Mouse (Mus musculus) layer of hippocampus, postnatal 14 days (tissue): Measurements from ENCODE around the gene Rpl6. TPM values are rescaled to one million over a fixed set of nuclear protein-coding genes. Genes with fewer than 3 reads are reported as not detected.

ENCODE experiments used
- DNase-seq, 2 experiments: peaks; one replicate each; pipeline ENCODE4 v3.0.0; 2021 to 2022; ENCODE audit warnings: low spot score in 2 of 2, mixed read lengths in 1 of 2
- long read RNA-seq, 2 experiments: library from polyadenylated mRNA; stranded (forward); transcript quantifications; one replicate each; pipeline ENCODE4 v2.0.0; 2021
- total RNA-seq, 2 experiments: library from RNA; stranded (reverse); gene quantifications; 2 replicates each; pipeline ENCODE4 v1.2.3; 2021

Rpl6 gene
- 100 to 1,000 TPM; 457 to 460 TPM for total RNA-seq
- long read RNA-seq, experiment 1, transcript Rpl6-201 (7 exons, 1,270 nt), result major isoform, 147 of 192 reads
- long read RNA-seq, experiment 1, partial matches to known transcripts, result 39 of 192 reads
- long read RNA-seq, experiment 1, other reads (novel, unspliced or antisense), result 4 of 192 reads
- long read RNA-seq, experiment 2, transcript Rpl6-201 (7 exons, 1,270 nt), result major isoform, 329 of 404 reads
- long read RNA-seq, experiment 2, partial matches to known transcripts, result 63 of 404 reads
- long read RNA-seq, experiment 2, other reads (novel, unspliced or antisense), result 8 of 404 reads

DNA sequence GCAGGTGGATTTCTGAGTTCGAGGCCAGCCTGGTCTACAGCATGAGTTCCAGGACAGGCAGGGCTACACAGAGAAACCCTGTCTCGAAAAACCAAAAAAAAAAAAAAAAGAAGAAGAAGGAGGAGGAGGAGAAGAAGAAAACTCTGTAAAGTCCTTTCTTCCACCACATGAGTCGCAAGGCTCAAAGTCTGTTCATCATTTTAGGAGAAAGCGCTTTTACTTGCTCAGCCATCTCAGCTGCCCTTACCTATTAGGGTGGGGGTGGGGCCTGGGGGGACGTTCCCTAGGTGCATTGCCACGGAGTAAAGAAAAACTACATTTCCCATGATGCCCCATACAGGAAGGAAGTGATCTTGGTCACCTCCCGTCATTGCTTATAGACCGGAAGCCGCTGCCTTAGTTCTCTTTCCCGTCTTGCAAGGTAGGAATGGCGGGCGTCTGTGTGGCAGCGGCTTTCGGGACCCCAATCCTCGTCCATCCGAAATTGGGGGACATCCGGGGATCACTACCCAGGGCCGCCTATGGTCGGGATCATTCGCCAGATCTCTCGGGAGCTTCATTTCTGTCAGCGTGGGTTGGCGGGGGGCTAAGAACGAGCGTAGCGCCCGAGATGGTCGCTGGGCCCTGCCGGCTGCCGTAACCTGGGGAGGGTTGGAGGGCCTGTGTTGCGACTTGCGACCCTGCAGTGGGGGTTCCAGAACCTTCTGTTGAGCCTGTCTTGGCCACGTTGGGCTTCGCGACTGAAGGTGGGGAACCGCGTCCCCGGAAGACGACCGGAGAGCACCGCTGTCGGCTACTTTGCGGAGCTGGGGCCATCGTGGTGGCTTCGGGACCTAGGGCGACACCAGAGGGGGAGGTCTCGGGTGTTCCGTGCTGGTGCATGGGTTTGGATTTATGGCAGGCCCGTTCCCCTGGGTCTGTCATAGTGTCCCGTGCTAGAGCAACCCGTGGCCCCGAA lies at the start of gene Rpl6:
Rpl6 (plus strand) TSS at position 350 of the 958 bp plus-strand sequence.
- DNase-seq, result peak; percentile 86 to 92

DNA sequence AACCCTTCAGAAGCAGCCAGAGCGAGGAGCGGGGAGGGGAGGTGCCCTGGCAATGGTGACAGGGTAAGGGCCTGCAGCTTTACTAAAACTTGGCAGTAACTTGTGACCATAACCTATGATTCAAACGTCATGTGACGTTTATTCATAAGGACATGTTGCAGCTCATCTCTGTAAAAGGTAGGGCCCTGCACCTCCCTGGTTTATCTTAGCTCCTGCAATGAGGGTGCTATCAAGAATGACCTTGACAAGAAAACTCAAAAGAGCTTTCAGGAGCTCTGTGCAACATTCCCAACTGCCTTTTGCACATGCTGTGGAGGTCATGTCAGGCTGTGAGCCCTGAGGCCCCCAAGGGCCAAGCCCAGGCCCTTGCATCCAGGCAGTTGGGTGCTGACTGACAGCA lies 48.2 kb upstream of the Rpl6 start:
- no peak for DNase-seq

DNA sequence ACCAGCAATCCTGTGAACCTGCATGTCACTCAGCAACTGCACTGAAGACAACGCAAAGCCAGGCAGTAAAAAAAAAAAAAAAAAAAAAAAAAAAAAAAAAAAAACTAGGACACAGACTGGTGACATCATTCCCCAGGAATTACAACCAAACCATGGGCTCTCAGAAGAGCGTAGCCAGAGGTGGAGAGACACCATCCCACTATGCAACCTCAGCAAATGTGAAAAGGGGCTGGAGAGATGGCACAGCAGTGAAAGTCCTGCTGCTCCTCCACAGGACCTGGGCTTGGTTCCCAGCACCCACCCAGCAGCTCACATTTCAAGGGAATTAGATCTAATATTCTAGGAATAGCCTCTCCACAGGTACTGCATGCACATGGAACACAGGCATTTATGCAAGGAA lies 47.3 kb upstream of the Rpl6 start:
- DNase-seq, result no peak

DNA sequence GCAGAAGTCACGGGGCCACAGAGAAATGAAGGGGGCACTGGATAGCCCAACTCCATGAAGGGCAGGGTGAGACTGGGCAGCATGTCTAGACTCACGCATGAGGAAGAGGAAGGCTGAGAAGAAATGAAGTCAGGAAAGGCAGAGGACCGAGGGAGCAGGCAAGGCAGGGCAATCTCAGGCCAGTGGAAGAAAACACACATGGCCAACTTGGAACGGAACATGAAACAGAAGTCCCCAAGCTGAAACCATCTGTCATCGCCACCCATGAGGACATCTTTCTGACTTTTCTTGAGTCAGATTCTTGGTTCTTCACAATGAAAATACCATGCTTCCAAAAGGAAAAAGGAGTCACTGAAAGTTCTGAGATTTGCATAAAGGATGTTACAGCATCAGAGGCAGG lies 46.8 kb upstream of the Rpl6 start:
- DNase-seq, result no peak

DNA sequence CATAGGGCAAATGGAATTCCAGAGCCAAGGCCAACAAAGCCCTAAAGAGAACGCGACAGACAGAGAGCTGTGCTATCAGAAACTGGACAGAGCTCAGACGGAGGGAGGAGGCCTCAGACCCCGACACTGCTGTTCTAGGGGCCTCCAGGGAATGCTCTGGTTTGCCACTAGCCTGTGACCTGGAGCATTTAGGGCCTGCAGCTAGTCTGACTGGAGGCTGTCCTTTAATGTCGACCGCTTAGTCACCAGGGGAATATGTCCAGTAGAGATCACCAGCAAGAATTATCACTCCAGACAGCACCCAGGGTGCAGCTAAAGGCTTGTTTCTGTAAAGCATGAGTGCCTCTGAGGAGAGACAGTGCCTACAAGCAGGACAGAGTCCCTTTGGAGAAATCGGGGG lies 45.3 kb upstream of the Rpl6 start:
- DNase-seq, result no peak

DNA sequence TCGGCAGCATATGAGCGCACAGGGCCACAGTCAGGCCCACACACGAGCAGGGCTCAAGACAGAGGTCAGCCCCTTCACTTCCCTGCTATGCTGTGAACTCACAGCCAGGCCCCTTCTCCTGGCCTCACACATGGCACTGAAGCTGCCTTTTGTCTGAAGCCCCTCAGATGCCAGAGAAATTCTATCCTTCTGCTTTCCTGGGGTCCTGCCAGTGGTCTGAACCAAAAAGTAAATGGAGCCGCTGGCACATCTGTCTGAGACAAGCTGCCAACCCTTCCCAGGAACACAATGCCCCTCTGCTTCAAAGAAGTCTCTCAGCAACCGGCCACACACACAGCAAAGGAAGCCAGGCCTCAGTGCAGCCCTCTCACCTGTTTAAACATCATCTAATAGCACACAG lies 42.0 kb upstream of the Rpl6 start:
- DNase-seq, result peak in 1 of 2 experiments; percentile 39

DNA sequence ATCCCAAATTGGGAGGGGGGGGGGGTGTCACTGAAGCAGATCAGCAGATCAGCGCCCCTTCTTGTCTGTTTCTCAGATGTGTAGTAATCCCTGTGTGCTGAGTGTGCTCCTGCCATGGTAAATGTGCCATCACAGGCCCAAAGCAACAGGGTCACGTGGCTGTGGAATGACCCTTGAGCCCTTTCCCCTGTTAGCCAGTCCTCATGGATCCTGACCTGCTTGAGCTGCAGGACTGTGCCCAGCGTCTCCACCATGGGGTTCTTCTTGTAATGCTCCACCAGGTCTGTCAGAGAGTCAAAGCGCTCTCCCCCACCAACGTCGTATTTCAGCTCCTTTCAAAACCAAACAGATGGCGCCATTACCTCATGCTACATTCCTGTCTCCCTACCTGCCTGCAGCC lies 41.4 kb upstream of the Rpl6 start:
- DNase-seq, result no peak

DNA sequence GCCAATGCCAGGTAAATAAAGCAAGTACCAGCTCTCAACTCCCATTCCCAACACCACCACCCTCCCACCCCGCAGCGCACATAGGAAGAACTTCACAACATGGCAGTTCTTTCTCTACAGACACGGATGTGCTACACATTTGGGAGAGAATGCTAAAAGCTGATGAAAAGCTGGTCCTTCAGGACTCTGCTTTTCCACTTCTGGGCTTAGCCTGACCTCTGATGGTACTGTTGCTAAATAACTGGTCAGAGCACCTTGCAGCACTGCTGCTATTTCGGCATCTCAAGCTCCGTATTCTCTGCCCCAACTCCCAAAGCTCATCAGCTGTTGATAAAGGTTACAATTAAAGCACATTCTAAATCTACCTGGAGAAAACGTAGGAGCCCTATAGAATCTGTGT lies 37.4 kb upstream of the Rpl6 start:
- DNase-seq, result no peak

DNA sequence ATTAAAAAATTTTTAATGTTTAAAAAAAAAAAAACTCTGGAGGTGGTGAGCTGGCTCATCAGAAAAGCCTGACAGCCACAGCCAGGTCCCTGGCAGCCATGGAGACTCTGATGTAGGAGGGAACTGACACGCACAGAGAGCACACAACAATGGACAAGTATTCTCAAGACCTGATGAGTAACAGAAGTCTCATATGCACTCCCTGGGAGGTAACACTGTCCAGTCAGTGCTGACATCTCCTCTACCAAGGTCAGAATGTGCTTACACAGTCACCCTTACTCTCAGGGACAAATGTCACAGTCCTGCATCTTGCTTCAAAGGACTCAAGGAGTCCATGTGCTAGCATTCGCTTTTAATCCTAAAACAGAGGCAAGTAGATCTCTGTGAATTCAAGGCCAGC lies 34.7 kb upstream of the Rpl6 start:
- no peak for DNase-seq

DNA sequence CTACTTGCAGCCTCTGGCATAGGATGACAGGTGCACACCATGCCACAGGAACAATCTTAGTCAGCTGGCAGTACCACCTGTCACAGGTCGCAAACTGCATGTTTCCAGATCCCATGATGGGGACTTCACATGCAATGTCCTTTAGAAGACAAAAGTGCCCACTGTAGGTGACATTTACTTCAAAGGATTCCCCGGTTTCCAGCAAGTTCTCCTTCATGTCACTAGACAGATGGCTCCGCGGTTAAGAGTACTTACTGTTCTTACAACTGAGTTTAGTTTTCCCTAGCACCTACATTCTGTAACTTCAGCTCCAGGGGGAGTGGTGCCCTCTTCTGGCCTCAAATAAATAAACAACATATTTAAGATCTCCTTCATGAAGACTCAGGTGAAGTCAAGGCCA lies 31.4 kb upstream of the Rpl6 start:
- peak in 1 of 2 experiments; percentile 35 for DNase-seq

DNA sequence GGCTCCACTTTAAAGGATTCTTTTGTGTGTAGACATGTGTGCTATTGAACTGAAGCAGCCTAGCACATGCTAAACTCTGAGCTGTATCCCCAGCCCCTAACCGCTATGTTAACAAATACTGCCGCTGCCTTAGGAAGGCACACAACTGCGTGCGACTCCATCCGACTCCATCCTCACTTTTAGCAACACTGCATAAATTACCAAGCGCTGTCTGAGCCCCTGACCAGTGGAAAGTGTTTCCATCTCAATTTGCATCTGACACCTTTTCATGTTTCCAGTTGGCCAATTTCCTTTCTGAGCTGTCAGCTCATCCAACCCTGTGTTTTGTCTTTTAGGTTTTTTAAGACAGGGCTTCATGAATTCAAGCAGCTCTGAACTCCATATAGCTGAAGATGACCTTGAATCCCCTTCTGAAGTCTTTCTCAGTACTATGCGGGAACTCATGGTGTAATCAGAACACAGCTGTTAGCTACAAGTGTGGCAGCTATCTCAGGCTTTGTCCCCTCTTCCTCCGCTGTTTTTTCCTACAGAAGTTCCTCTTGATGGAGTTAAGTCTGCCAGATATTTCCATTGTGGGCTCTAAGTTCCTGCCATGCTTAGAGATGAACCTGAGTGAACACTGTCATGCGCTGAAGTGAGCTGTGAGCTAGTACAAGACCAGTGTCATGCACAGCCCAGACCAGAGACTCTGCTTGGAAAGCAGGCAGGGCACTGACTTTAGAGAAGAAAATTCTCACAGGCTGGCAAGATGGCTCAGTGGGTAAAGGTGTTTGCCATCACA lies 25.0 kb upstream of the Rpl6 start:
- DNase-seq, result no peak

DNA sequence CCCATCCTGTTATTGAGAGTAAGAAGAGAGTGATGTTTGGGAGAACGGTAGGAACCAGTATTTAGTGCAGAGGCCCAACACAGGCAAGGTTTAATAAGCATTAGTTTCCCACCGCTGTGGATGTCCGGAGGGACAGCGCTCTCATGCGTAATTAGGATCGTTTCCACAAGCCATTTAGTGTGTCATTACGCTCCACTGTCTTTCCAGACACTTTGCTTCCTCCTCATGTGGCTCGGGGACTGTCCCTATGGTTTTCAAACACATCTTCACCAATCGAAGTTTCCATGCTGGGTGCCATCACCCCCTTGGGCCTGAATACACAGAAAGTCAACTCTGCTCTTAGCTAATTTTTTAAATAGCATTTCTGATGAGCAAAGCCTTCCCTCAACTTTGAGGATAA lies 21.0 kb upstream of the Rpl6 start:
- DNase-seq, result no peak

DNA sequence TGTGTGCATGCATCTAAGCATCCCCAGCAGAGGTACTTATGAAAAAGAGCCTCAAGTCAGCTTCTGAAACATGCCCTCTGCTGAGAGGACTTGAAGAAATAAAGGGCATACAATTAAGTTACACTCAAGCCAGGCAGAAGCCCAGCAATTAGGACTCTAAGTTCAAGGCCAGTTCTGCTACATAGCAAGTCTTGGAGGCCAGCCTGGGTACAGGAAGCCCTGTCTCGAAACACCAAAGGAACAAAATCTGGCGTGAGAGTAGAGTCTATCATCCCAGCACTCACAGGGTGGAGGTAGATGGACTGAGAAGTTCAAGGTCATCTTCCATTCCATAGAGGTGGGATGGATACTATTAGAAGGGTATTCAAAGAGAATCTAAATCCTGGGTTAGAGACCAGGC lies 19.9 kb upstream of the Rpl6 start:
- DNase-seq, result no peak

DNA sequence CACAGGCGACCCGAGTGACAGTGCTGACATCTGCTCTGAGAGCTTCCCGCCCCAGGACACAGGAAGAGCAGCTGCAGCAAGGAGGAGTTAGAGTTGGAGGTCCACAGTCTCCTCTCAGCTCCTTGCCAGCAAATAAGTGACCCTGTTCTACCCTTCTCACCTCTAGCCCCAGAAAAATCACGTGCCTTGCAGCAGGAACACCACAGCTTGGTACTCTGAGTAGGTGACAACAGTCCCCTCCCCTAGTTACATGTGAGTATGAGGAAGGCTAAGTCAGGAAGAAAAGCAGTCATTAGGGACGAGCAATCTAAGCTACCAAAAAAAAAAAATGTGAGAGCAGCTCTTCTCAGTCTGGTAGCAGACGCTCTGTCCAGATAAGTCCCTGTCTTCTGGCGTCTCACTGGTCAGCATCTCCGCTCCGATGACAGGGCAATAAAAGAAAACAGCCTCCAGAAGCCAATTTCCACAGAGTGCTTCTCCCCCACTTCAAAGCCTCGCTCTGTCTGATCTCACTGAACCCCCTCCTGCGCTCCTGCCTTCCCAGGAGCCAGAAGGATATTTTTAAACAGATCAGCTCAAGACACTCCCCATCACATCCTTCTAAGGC lies 19.2 kb upstream of the Rpl6 start:
- no peak for DNase-seq

DNA sequence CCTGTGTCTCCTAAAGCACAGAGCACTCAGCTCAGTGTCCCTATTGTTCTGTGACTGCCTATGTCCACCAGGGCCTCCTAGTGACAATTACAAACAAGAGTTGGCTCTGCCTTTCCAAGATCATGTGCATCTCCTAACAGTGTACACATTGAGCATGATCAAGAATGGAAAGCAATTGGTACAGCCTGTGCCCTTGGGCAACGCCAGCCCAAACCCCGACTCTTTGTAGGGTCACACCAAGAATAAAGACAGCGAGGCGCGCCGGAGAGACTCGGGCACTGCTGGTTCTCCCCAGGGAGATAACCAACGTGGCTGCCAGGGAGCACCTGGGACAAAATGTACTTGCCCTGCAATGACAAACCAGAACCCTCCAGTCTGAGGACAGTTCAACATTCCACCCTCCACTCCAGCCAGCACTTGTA lies 16.7 kb upstream of the Rpl6 start:
- DNase-seq, result no peak

DNA sequence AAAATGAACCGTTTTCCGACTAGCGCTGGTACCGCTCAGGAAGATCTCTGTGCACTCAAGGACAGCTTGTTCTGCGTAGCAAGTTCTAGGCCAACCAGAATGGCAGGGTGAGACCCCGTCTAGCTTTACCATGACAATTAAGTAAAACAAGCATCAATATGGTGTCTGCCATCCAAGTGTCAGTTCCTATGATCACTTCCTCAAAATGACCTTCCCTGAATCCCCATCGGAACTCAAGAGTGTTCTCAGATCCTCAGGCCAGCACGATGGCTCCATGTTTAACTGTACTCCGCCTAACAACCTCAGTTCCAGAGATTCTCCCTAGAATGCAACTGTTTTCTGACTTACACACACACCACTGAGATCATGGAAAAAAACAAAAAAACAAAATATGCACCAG lies 16.0 kb upstream of the Rpl6 start:
- no peak for DNase-seq

DNA sequence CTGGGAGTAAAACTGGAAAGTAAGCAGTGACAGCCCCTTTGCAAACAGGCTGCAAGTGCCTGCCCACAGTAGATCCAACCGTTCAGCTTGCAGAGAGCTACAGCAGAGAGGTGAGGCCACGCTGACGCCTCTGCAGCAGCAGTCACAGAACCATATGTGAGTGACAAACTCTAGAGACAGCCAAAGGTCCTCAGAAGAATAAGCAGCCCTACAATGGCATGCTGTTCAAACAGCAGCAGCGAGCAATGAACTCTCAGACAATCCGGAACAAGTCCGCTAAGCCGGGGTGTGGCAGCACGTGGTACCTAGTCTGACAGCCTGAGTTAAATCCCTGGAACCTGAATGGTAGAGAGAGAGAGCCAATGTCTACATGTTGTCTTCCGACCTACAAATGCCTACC lies 15.1 kb upstream of the Rpl6 start:
- no peak for DNase-seq

DNA sequence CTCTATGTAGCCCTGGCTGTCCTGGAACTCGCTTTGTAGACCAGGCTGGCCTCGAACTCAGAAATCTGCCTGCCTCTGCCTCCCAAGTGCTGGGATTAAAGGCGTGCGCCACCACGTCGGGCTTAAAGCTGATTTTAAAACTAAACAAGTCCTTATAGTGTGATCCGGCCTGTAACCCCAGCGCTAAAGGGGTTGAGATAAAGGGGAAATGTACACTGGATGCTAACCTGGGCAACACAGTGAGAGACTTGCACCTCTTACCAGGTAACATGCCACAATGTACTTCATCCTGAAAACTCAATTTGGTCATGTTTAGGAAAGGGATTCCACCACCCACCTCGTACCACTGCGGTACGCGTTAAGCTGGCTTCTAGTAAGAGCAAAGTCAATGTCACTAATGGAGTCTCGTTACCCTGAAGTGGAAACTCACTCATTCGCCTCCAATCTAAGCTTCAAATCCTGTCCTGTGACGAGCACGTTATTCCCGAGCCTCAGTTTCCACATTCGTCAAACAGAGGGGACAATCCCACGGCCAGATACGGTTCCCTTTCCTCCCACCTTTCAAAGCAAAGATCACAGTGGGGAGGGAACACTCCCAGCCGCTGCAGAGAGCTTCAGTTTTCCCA lies 14.0 kb upstream of the Rpl6 start:
- no peak for DNase-seq

DNA sequence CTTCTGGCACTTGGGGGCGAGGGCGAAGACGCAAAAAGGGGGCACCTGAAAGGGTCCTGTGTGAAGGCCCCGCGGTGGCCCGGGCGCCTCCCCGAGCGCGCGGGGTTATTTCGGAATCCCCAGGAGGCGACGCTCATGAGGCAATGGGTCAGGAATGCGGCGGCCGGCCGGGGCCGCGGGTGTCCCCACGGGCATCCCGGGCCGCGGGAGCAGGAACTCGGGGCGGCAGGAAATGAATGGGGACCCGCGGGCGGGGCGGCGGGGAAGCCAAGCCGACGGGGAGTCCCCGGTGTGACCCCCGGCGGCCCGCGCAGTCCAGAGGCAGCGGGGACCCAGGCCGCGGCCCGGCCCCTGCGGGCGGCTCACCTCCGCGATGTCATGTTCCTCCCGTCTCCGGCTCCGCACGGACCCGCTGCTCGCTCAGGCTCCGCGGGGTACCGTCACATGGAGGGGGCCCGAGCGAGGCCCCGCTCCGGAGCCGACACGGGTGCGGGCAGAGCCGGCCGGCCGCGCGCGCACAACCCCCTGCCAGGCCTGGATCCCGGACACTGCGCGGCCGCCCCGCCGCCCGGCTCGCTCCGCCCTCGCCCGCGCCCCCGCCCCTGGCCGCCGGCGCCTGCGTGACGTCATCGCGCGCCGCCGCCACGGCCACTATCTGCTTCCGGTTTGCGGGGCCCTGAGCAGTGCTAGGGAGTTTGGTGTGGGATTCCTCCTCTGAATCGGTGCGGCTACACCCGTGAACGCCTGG lies 13.3 kb upstream of the Rpl6 start, which contains the start of gene Ptpn11:
Ptpn11 (minus strand) TSS at position 562 of the 748 bp plus-strand sequence.
- peak; percentile 74 to 83 for DNase-seq

DNA sequence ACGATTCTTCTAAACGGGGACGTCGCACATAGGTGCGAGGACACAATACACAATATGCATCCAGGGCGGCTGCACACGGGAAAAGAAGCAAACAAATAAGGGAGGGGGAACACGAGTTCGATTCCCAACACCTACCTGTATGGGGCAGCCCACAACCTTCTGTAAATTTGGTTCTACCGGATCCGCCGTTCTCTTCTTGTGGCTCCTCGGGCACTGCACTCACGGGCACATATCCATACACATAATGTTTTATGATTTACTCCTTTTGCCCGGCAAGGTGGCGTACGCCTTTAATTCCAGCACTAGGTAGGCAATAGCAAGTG lies 12.7 kb upstream of the Rpl6 start:
- no peak for DNase-seq
